Mouse (Mus musculus): ENCODE measurements around the gene Myo3a. TPM values are rescaled to one million over a fixed set of nuclear protein-coding genes. Genes with fewer than 3 reads are reported as not detected.
"Not testable (repeated sequence)": the region's sequence is repeated elsewhere in the genome, so short reads cannot be mapped to it uniquely, and the experiment has no call there.

Gene Myo3a
- polyA plus RNA-seq, 1 experiment from 2014 or later = not detected

GRCm38 (mm10) chr2:22548421-22548820 lies 321.1 kb downstream of the Myo3a start:
- Histone ChIP-seq H3K27ac (replicated peaks) (no peak overlapping the region), H3K4me1 (no peaks in the 10 kb centered on the region), H3K4me2 (replicated peaks) (no peak overlapping the region), H3K9me3 (no peaks in the 10 kb centered on the region), H3K9ac (replicated peaks) (no peak overlapping the region), H3K36me3 (no peaks in the 10 kb centered on the region), H3K27me3 (no peaks in the 10 kb centered on the region), H3K4me3 (no peak overlapping the region)
- 95% methylated on average over 6 of the region's 6 CpGs for WGBS
- no peak for ATAC-seq (replicated peaks)

GRCm38 (mm10) chr2:22587469-22588169 lies 360.3 kb downstream of the Myo3a start:
- not testable (repeated sequence) for H3K27ac ChIP-seq (replicated peaks); H3K9ac ChIP-seq (replicated peaks); H3K36me3 ChIP-seq; H3K4me3 ChIP-seq; H3K9me3 ChIP-seq; H3K4me2 ChIP-seq (replicated peaks); H3K4me1 ChIP-seq; H3K27me3 ChIP-seq
- WGBS = 80% methylated on average over 14 of the region's 14 CpGs
- peak; percentile 86 for ATAC-seq (replicated peaks)

GRCm38 (mm10) chr2:22588170-22588541 lies 360.9 kb downstream of the Myo3a start:
- not testable (repeated sequence) for H3K27me3 ChIP-seq; H3K4me1 ChIP-seq; H3K4me3 ChIP-seq; H3K9me3 ChIP-seq; H3K4me2 ChIP-seq (replicated peaks); H3K27ac ChIP-seq (replicated peaks); H3K9ac ChIP-seq (replicated peaks); H3K36me3 ChIP-seq
- peak; percentile 53 for ATAC-seq (replicated peaks)
- WGBS = 93% methylated on average over 5 of the region's 5 CpGs

GRCm38 (mm10) chr2:22588673-22589381 lies 361.5 kb downstream of the Myo3a start:
- H3K27me3 ChIP-seq; H3K4me2 ChIP-seq (replicated peaks); H3K9me3 ChIP-seq; H3K9ac ChIP-seq (replicated peaks); H3K27ac ChIP-seq (replicated peaks); H3K4me3 ChIP-seq; H3K36me3 ChIP-seq; H3K4me1 ChIP-seq: not testable (repeated sequence)
- peak; percentile 95 for ATAC-seq (replicated peaks)
- 68% methylated on average over 12 of the region's 12 CpGs for WGBS

- not testable (repeated sequence) for H3K4me1 ChIP-seq; H3K9me3 ChIP-seq; H3K9ac ChIP-seq (replicated peaks); H3K4me2 ChIP-seq (replicated peaks); H3K27me3 ChIP-seq; H3K36me3 ChIP-seq; H3K4me3 ChIP-seq; H3K27ac ChIP-seq (replicated peaks)
- ATAC-seq (replicated peaks) = peak; percentile 92
- 86% methylated on average over 17 of the region's 17 CpGs for WGBS
Measured at GRCm38 (mm10) chr2:22589382-22590205, 362.3 kb downstream of the Myo3a start.

- no peak overlapping the region for H3K4me3 ChIP-seq
- no peak for ATAC-seq (replicated peaks)
- no peaks in the 10 kb centered on the region for H3K9me3 ChIP-seq
Measured at GRCm38 (mm10) chr2:22590206-22590490, 362.8 kb downstream of the Myo3a start.

GRCm38 (mm10) chr2:22617951-22618350 lies 390.6 kb downstream of the Myo3a start:
- H3K4me1 ChIP-seq = peaks cover 41% of the 10 kb centered on the region
- peaks cover 9% of the 10 kb centered on the region for H3K27me3 ChIP-seq
- H3K4me3 ChIP-seq = no peak overlapping the region
- 0 out of 2 replicates have a peak overlapping the region, but pooled peaks have one; percentile 34 for H3K27ac ChIP-seq (replicated peaks)
- no peak overlapping the region for H3K4me2 ChIP-seq (replicated peaks)
- no peak for ATAC-seq (replicated peaks)
- H3K36me3 ChIP-seq = no peaks in the 10 kb centered on the region
- no peak overlapping the region for H3K9ac ChIP-seq (replicated peaks)
- no peaks in the 10 kb centered on the region for H3K9me3 ChIP-seq
- WGBS = 10% methylated on average over 9 of the region's 9 CpGs

More at GRCm38 (mm10) chr2:22590206-22590490, 362.8 kb downstream of the Myo3a start:
- no peak overlapping the region for H3K9ac ChIP-seq (replicated peaks)
- H3K36me3 ChIP-seq = no peaks in the 10 kb centered on the region
- H3K4me1 ChIP-seq = no peaks in the 10 kb centered on the region
- no peaks in the 10 kb centered on the region for H3K27me3 ChIP-seq
- H3K4me2 ChIP-seq (replicated peaks) = no peak overlapping the region
- H3K27ac ChIP-seq (replicated peaks) = no peak overlapping the region

GRCm38 (mm10) chr2:22619416-22619815 lies 392.1 kb downstream of the Myo3a start:
- ATAC-seq (replicated peaks) = no peak
- peaks cover 17% of the 10 kb centered on the region for H3K27me3 ChIP-seq
- H3K36me3 ChIP-seq = no peaks in the 10 kb centered on the region
- peak overlapping the region; percentile 98 for H3K27ac ChIP-seq (replicated peaks)
- WGBS = 2% methylated on average over 12 of the region's 12 CpGs
- H3K9me3 ChIP-seq = no peaks in the 10 kb centered on the region
- H3K9ac ChIP-seq (replicated peaks) = peak overlapping the region; percentile 29
- H3K4me2 ChIP-seq (replicated peaks) = peak overlapping the region; percentile 82
- peak overlapping the region; percentile 19 for H3K4me3 ChIP-seq
- peaks cover 53% of the 10 kb centered on the region for H3K4me1 ChIP-seq

GRCm38 (mm10) chr2:22620030-22620429 lies 392.7 kb downstream of the Myo3a start:
- Histone ChIP-seq H3K4me3 (peak overlapping the region; percentile 19; the same call in 1 of the 2 replicates), H3K4me1 (peaks cover 56% of the 10 kb centered on the region), H3K36me3 (no peaks in the 10 kb centered on the region), H3K9ac (replicated peaks) (0 out of 2 replicates have a peak overlapping the region, but pooled peaks have one; percentile 29), H3K27ac (replicated peaks) (peak overlapping the region; percentile 98), H3K9me3 (no peaks in the 10 kb centered on the region), H3K27me3 (peaks cover 17% of the 10 kb centered on the region), H3K4me2 (replicated peaks) (peak overlapping the region; percentile 82)
- peak; percentile 39; the same call in 1 of the 2 replicates for ATAC-seq (replicated peaks)
- WGBS = under 1% methylated on average over 6 of the region's 6 CpGs

- Histone ChIP-seq H3K27ac (replicated peaks) (peak overlapping the region; percentile 98), H3K27me3 (peaks cover 18% of the 10 kb centered on the region), H3K9me3 (no peaks in the 10 kb centered on the region), H3K4me1 (peaks cover 56% of the 10 kb centered on the region), H3K4me3 (peak overlapping the region; percentile 56), H3K4me2 (replicated peaks) (peak overlapping the region; percentile 82), H3K9ac (replicated peaks) (peak overlapping the region; percentile 70), H3K36me3 (no peaks in the 10 kb centered on the region)
- ATAC-seq (replicated peaks) = peak; percentile 21; the same call in 1 of the 2 replicates
- 5% methylated on average over 7 of the region's 7 CpGs for WGBS
Measured at GRCm38 (mm10) chr2:22620534-22620933, 393.2 kb downstream of the Myo3a start.

GRCm38 (mm10) chr2:22620978-22621827 lies 393.9 kb downstream of the Myo3a start:
- WGBS = 5% methylated on average over 20 of the region's 20 CpGs
- no peaks in the 10 kb centered on the region for H3K36me3 ChIP-seq
- peak overlapping the region; percentile 82 for H3K4me2 ChIP-seq (replicated peaks)
- H3K27ac ChIP-seq (replicated peaks) = peak overlapping the region; percentile 98
- peak overlapping the region; percentile 70 for H3K9ac ChIP-seq (replicated peaks)
- peak overlapping the region; percentile 56 for H3K4me3 ChIP-seq
- H3K27me3 ChIP-seq = peaks cover 25% of the 10 kb centered on the region
- H3K4me1 ChIP-seq = peaks cover 56% of the 10 kb centered on the region
- peak; percentile 42; the same call in 1 of the 2 replicates for ATAC-seq (replicated peaks)
- no peaks in the 10 kb centered on the region for H3K9me3 ChIP-seq
